Mouse (Mus musculus) embryonic facial prominence, embryonic 11.5 days (tissue): ENCODE measurements around the gene Entpd7. TPM values are rescaled to one million over a fixed set of nuclear protein-coding genes. Genes with fewer than 3 reads are reported as not detected.

ENCODE experiments used
- ATAC-seq: fragments of 200-750 bp; cut with Nextera tagmentation; replicated peaks from 2 replicates; pipeline ENCODE4 v1.8.0; 2017; ENCODE audit warnings: low read depth; ENCODE audit not compliant: insufficient number of reproducible peaks, low FRiP score, low TSS enrichment
- DNase-seq: peaks from one replicate; pipeline ENCODE4 v3.0.0-alpha.2; 2015; ENCODE audit warnings: low spot score
- H3K27ac ChIP-seq: fragments of 300-500 bp; sonication (generic); replicated peaks from 2 replicates; pipeline ENCODE4 v1.5.1; 2014; ENCODE audit warnings: mild to moderate bottlenecking, low read depth, low read length, control low read depth
- H3K27me3 ChIP-seq: fragments of 300-500 bp; sonication (generic); 2 replicates; pipeline ENCODE4 v1.6.1; 2014; ENCODE audit warnings: mild to moderate bottlenecking, low read length, moderate library complexity, mixed read lengths; ENCODE audit not compliant: control insufficient read depth, insufficient read depth
- H3K36me3 ChIP-seq: fragments of 300-500 bp; sonication (generic); replicated peaks from 2 replicates; pipeline ENCODE4 v1.6.1; 2014; ENCODE audit warnings: low read depth, mild to moderate bottlenecking, low read length, moderate library complexity, mixed read lengths; ENCODE audit not compliant: control insufficient read depth, insufficient read depth
- H3K4me1 ChIP-seq: fragments of 300-500 bp; sonication (generic); 2 replicates; pipeline ENCODE4 v1.6.1; 2014; ENCODE audit warnings: low read length, mixed read lengths; ENCODE audit not compliant: control insufficient read depth, insufficient read depth
- H3K4me2 ChIP-seq: fragments of 300-500 bp; sonication (generic); 2 replicates; pipeline ENCODE4 v1.6.1; 2014; ENCODE audit warnings: low read depth, mild to moderate bottlenecking, control low read depth, low read length, moderate library complexity
- H3K4me3 ChIP-seq: fragments of 300-500 bp; sonication (generic); 2 replicates; pipeline ENCODE4 v1.5.1; 2014; ENCODE audit warnings: low read depth, low read length, control low read depth
- H3K9ac ChIP-seq: fragments of 300-500 bp; sonication (generic); replicated peaks from 2 replicates; pipeline ENCODE4 v1.6.1; 2014; ENCODE audit warnings: mild to moderate bottlenecking, control low read depth, low read length
- H3K9me3 ChIP-seq: fragments of 300-500 bp; sonication (generic); replicated peaks from 2 replicates; pipeline ENCODE4 v1.6.1; 2016; ENCODE audit warnings: mild to moderate bottlenecking, low read length, inconsistent platforms, mixed read lengths; ENCODE audit not compliant: control insufficient read depth
- WGBS: fragments of 180-500 bp; shearing (Covaris S2); extraction: QIAGEN DNeasy Blood & Tissue Kit; methylation state at CpG from one replicate; pipeline ENCODE4 v1.1.7; 2014; 5-methylcytosine and 5-hydroxymethylcytosine counted together
- polyA plus RNA-seq: library from polyadenylated mRNA; unstranded; fragments of >200 nt; fragmentation: Nextera tagmentation; extraction: Ambion mirVana; gene quantifications from 2 replicates; pipeline ENCODE4 v1.2.1, GENCODE M21; 2014

Gene Entpd7
- polyA plus RNA-seq, 1 experiment from 2014 or later = 9.6 TPM

DNA sequence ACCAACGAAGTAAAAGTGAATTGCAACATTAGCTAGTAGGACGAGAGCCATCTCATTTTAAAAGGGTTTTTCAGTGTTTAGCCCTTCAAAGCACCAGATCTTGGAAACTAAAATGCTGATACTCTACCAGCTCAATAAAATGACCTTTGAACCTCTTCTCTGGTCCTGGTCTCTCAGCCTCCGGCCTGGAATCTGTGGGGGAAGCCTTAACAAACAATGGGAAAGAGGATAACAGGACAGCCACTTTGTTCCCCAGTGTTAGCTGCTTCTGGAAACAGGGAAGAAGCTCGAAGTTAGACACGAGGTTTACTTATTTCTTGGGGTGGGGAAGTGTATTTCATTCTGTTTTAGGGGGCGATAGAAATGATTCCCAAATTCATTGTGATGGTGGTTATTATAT lies 82.8 kb downstream of the Entpd7 start:
- H3K9me3 ChIP-seq = no peaks in the 10 kb centered on the region
- H3K4me2 ChIP-seq = no peak overlapping the region
- 69% methylated on average over 6 of the region's 6 CpGs for WGBS
- no peak for DNase-seq
- H3K27ac ChIP-seq = no peak overlapping the region
- H3K27me3 ChIP-seq = no peaks in the 10 kb centered on the region
- no peaks in the 10 kb centered on the region for H3K4me1 ChIP-seq
- no peak for ATAC-seq
- H3K4me3 ChIP-seq = no peak overlapping the region
- no peak overlapping the region for H3K9ac ChIP-seq
- H3K36me3 ChIP-seq = no peaks in the 10 kb centered on the region

DNA sequence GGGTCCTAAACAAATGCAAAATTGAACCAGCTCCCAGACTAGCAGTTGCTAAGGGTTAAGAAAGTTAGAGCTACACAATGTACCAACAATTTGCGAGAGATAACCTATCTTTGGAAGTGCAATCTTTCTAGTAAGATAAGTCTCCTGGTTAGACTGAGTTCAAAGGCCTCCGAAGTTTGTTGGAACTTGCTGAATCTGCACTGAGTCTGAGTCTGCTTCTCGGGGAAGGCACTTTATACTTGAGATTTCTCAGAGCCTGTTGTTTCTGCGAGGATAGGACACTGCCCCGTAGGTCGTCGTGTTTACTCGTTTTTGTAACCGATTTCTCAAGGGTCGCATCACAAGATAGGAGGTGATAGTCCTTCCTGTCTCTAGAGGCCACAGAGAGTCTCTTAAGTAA lies 86.0 kb downstream of the Entpd7 start:
- ATAC-seq (no peak), DNase-seq (no peak)
- no peak overlapping the region for H3K9ac ChIP-seq
- no peaks in the 10 kb centered on the region for H3K4me1 ChIP-seq
- no peaks in the 10 kb centered on the region for H3K27me3 ChIP-seq
- no peak overlapping the region for H3K27ac ChIP-seq
- H3K4me2 ChIP-seq = no peak overlapping the region
- no peaks in the 10 kb centered on the region for H3K36me3 ChIP-seq
- H3K9me3 ChIP-seq = no peaks in the 10 kb centered on the region
- no peak overlapping the region for H3K4me3 ChIP-seq
- 76% methylated on average over 10 of the region's 10 CpGs for WGBS

- no peak overlapping the region for H3K27ac ChIP-seq
- H3K36me3 ChIP-seq = no peaks in the 10 kb centered on the region
- H3K4me1 ChIP-seq = no peaks in the 10 kb centered on the region
- H3K9me3 ChIP-seq = no peaks in the 10 kb centered on the region
- no peak for DNase-seq
- no peak overlapping the region for H3K4me3 ChIP-seq
- 81% methylated on average over 4 of the region's 4 CpGs for WGBS
- no peak overlapping the region for H3K4me2 ChIP-seq
- no peak overlapping the region for H3K9ac ChIP-seq
- no peaks in the 10 kb centered on the region for H3K27me3 ChIP-seq
- ATAC-seq = no peak
Measured at GRCm38 (mm10) chr19:43776561-43776960, 87.1 kb downstream of the Entpd7 start.

GRCm38 (mm10) chr19:43777308-43777707 lies 87.8 kb downstream of the Entpd7 start:
- Histone ChIP-seq H3K9me3 (no peaks in the 10 kb centered on the region), H3K4me1 (no peaks in the 10 kb centered on the region), H3K36me3 (no peaks in the 10 kb centered on the region), H3K4me3 (no peak overlapping the region), H3K27ac (no peak overlapping the region), H3K27me3 (no peaks in the 10 kb centered on the region), H3K9ac (no peak overlapping the region), H3K4me2 (no peak overlapping the region)
- DNase-seq (no peak), ATAC-seq (no peak)
- 69% methylated on average over 2 of the region's 2 CpGs for WGBS

- DNase-seq (no peak), ATAC-seq (no peak)
- Histone ChIP-seq H3K4me1 (no peaks in the 10 kb centered on the region), H3K27ac (no peak overlapping the region), H3K9ac (no peak overlapping the region), H3K9me3 (no peaks in the 10 kb centered on the region), H3K27me3 (no peaks in the 10 kb centered on the region), H3K4me3 (no peak overlapping the region), H3K4me2 (no peak overlapping the region), H3K36me3 (no peaks in the 10 kb centered on the region)
- 82% methylated on average over 5 of the region's 5 CpGs for WGBS
Measured at GRCm38 (mm10) chr19:43780391-43780790, 90.9 kb downstream of the Entpd7 start.

GRCm38 (mm10) chr19:43781980-43782379 lies 92.5 kb downstream of the Entpd7 start, which contains the start of gene Abcc2:
Gene Abcc2, plus strand, starts transcription at chr19:43782192.
- Histone ChIP-seq H3K27ac (no peak within 1 kb of the TSS), H3K4me3 (no peak within 1 kb of the TSS), H3K4me1 (no peaks in the 10 kb centered on the region), H3K27me3 (no peaks in the 10 kb centered on the region), H3K4me2 (no peak within 1 kb of the TSS), H3K9ac (no peak within 1 kb of the TSS), H3K36me3 (no peaks in the 10 kb centered on the region), H3K9me3 (no peaks in the 10 kb centered on the region)
- no peak for ATAC-seq
- WGBS = 81% methylated on average over 3 of the region's 3 CpGs
- no peak for DNase-seq

Other genes starting within 250 kb of the Entpd7 start
- gene Cnnm1, start 249.2 kb upstream of the Entpd7 start, polyA plus RNA-seq = 0.48 and 0.54 TPM in 2 replicates
- 44.5 and 46.3 TPM in 2 replicates for gene Got1, start 165.1 kb upstream of the Entpd7 start, polyA plus RNA-seq
- gene Nkx2-3, start 77.3 kb upstream of the Entpd7 start, polyA plus RNA-seq = 2.0 and 2.7 TPM in 2 replicates
- 9.2 and 9.7 TPM in 2 replicates for gene Slc25a28, start 14.8 kb upstream of the Entpd7 start, polyA plus RNA-seq
- 15.0 and 15.3 TPM in 2 replicates for gene Cutc, start 63.3 kb downstream of the Entpd7 start, polyA plus RNA-seq
- 7.2 and 7.3 TPM in 2 replicates for gene Cox15, start 63.3 kb downstream of the Entpd7 start, polyA plus RNA-seq
- gene Abcc2, start 92.5 kb downstream of the Entpd7 start, polyA plus RNA-seq = 0.03 and 0.11 TPM in 2 replicates